Mouse (Mus musculus): ENCODE measurements around the gene Gltp. TPM values are rescaled to one million over a fixed set of nuclear protein-coding genes. Genes with fewer than 3 reads are reported as not detected.

Gltp gene
- polyA plus RNA-seq, 1 experiment: 327 TPM

GRCm38 (mm10) chr5:114688703-114689102 is 2.1 kb downstream of the Gltp start:
- 93% methylated on average over 13 of the region's 13 CpGs for WGBS
- TF ChIP-seq POLR2A (IDR thresholded peaks at IDR 0.05; ENCODE audit: low read depth, low read length) (no peak), CTCF (IDR thresholded peaks at IDR 0.05; ENCODE audit: extremely low read depth, insufficient read length, insufficient replicate concordance, low read depth, low read length) (no peak)

GRCm38 (mm10) chr5:114687901-114688300 is 2.9 kb downstream of the Gltp start:
- Histone ChIP-seq H3K4me3 (ENCODE audit: low read depth, low read length) (no peak overlapping the region), H3K27me3 (ENCODE audit: control insufficient read depth, insufficient read depth, low read length) (no peaks in the 10 kb centered on the region), H3K27ac (ENCODE audit: insufficient read depth, low read depth, low read length) (no peak overlapping the region), H3K36me3 (ENCODE audit: control insufficient read depth, insufficient read depth, low read length) (no peaks in the 10 kb centered on the region), H3K4me1 (ENCODE audit: control insufficient read depth, insufficient read depth, insufficient read length, low read length) (peaks cover 27% of the 10 kb centered on the region)
- no peak for TF ChIP-seq POLR2A (IDR thresholded peaks at IDR 0.05; ENCODE audit: low read depth, low read length)
- TF ChIP-seq CTCF (IDR thresholded peaks at IDR 0.05; ENCODE audit: extremely low read depth, insufficient read length, insufficient replicate concordance, low read depth, low read length): no peak

More at GRCm38 (mm10) chr5:114688703-114689102, 2.1 kb downstream of the Gltp start:
- Histone ChIP-seq H3K4me3 (ENCODE audit: low read depth, low read length) (no peak overlapping the region), H3K4me1 (ENCODE audit: control insufficient read depth, insufficient read depth, insufficient read length, low read length) (peaks cover 27% of the 10 kb centered on the region), H3K27me3 (ENCODE audit: control insufficient read depth, insufficient read depth, low read length) (no peaks in the 10 kb centered on the region), H3K36me3 (ENCODE audit: control insufficient read depth, insufficient read depth, low read length) (no peaks in the 10 kb centered on the region), H3K27ac (ENCODE audit: insufficient read depth, low read depth, low read length) (no peak overlapping the region)

GRCm38 (mm10) chr5:114686726-114687210 is 4.0 kb downstream of the Gltp start:
- Histone ChIP-seq H3K27ac (ENCODE audit: insufficient read depth, low read depth, low read length) (no peak overlapping the region), H3K27me3 (ENCODE audit: control insufficient read depth, insufficient read depth, low read length) (no peaks in the 10 kb centered on the region), H3K36me3 (ENCODE audit: control insufficient read depth, insufficient read depth, low read length) (no peaks in the 10 kb centered on the region), H3K4me1 (ENCODE audit: control insufficient read depth, insufficient read depth, insufficient read length, low read length) (peaks cover 27% of the 10 kb centered on the region), H3K4me3 (ENCODE audit: low read depth, low read length) (no peak overlapping the region)
- WGBS: 71% methylated on average over 7 of the region's 7 CpGs
- TF ChIP-seq CTCF (IDR thresholded peaks at IDR 0.05; ENCODE audit: extremely low read depth, insufficient read length, insufficient replicate concordance, low read depth, low read length) (no peak), POLR2A (IDR thresholded peaks at IDR 0.05; ENCODE audit: low read depth, low read length) (no peak)

- Histone ChIP-seq H3K27me3 (ENCODE audit: control insufficient read depth, insufficient read depth, low read length) (no peaks in the 10 kb centered on the region), H3K36me3 (ENCODE audit: control insufficient read depth, insufficient read depth, low read length) (no peaks in the 10 kb centered on the region), H3K4me1 (ENCODE audit: control insufficient read depth, insufficient read depth, insufficient read length, low read length) (peaks cover 25% of the 10 kb centered on the region), H3K4me3 (ENCODE audit: low read depth, low read length) (no peak overlapping the region), H3K27ac (ENCODE audit: insufficient read depth, low read depth, low read length) (no peak overlapping the region)
- WGBS: 88% methylated on average over 5 of the region's 5 CpGs
- TF ChIP-seq POLR2A (IDR thresholded peaks at IDR 0.05; ENCODE audit: low read depth, low read length) (no peak), CTCF (IDR thresholded peaks at IDR 0.05; ENCODE audit: extremely low read depth, insufficient read length, insufficient replicate concordance, low read depth, low read length) (no peak)
Measured at GRCm38 (mm10) chr5:114685986-114686385, 4.8 kb downstream of the Gltp start.

GRCm38 (mm10) chr5:114681717-114682116 is 9.1 kb downstream of the Gltp start:
- no peaks in the 10 kb centered on the region for H3K27me3 ChIP-seq (ENCODE audit: control insufficient read depth, insufficient read depth, low read length)
- no peak for TF ChIP-seq CTCF (IDR thresholded peaks at IDR 0.05; ENCODE audit: extremely low read depth, insufficient read length, insufficient replicate concordance, low read depth, low read length)
- TF ChIP-seq POLR2A (IDR thresholded peaks at IDR 0.05; ENCODE audit: low read depth, low read length): no peak
- H3K4me1 ChIP-seq (ENCODE audit: control insufficient read depth, insufficient read depth, insufficient read length, low read length): no peaks in the 10 kb centered on the region; the same call in 1 of the 2 replicates
- no peak overlapping the region for H3K27ac ChIP-seq (ENCODE audit: insufficient read depth, low read depth, low read length)
- 73% methylated on average over 8 of the region's 8 CpGs for WGBS
- no peak overlapping the region for H3K4me3 ChIP-seq (ENCODE audit: low read depth, low read length)
- H3K36me3 ChIP-seq (ENCODE audit: control insufficient read depth, insufficient read depth, low read length): peaks cover 12% of the 10 kb centered on the region; the same call in 1 of the 2 replicates

- H3K27me3 ChIP-seq (ENCODE audit: control insufficient read depth, insufficient read depth, low read length): no peaks in the 10 kb centered on the region
- no peaks in the 10 kb centered on the region; the same call in 1 of the 2 replicates for H3K4me1 ChIP-seq (ENCODE audit: control insufficient read depth, insufficient read depth, insufficient read length, low read length)
- no peak overlapping the region for H3K4me3 ChIP-seq (ENCODE audit: low read depth, low read length)
- 68% methylated on average over 19 of the region's 19 CpGs for WGBS
- H3K36me3 ChIP-seq (ENCODE audit: control insufficient read depth, insufficient read depth, low read length): peaks cover 21% of the 10 kb centered on the region
- no peak overlapping the region for H3K27ac ChIP-seq (ENCODE audit: insufficient read depth, low read depth, low read length)
- no peak for TF ChIP-seq CTCF (IDR thresholded peaks at IDR 0.05; ENCODE audit: extremely low read depth, insufficient read length, insufficient replicate concordance, low read depth, low read length)
Measured at GRCm38 (mm10) chr5:114680676-114681285, 10.0 kb downstream of the Gltp start.

GRCm38 (mm10) chr5:114679841-114680591 is 10.8 kb downstream of the Gltp start:
- H3K27me3 ChIP-seq (ENCODE audit: control insufficient read depth, insufficient read depth, low read length): no peaks in the 10 kb centered on the region
- TF ChIP-seq CTCF (IDR thresholded peaks at IDR 0.05; ENCODE audit: extremely low read depth, insufficient read length, insufficient replicate concordance, low read depth, low read length): no peak
- no peak for TF ChIP-seq POLR2A (IDR thresholded peaks at IDR 0.05; ENCODE audit: low read depth, low read length)
- H3K27ac ChIP-seq (ENCODE audit: insufficient read depth, low read depth, low read length): no peak overlapping the region
- no peak overlapping the region for H3K4me3 ChIP-seq (ENCODE audit: low read depth, low read length)
- H3K36me3 ChIP-seq (ENCODE audit: control insufficient read depth, insufficient read depth, low read length): peaks cover 24% of the 10 kb centered on the region
- 85% methylated on average over 17 of the region's 17 CpGs for WGBS
- H3K4me1 ChIP-seq (ENCODE audit: control insufficient read depth, insufficient read depth, insufficient read length, low read length): no peaks in the 10 kb centered on the region; the same call in 1 of the 2 replicates
